Mouse (Mus musculus): ENCODE measurements around the gene AI661453. TPM values are rescaled to one million over a fixed set of nuclear protein-coding genes. Genes with fewer than 3 reads are reported as not detected.
A peak's percentile ranks its signal among the peaks of the same experiment; 100 is the strongest.

AI661453 gene
- polyA plus RNA-seq, 1 experiment from 2014 or later: 0.76 TPM

DNA sequence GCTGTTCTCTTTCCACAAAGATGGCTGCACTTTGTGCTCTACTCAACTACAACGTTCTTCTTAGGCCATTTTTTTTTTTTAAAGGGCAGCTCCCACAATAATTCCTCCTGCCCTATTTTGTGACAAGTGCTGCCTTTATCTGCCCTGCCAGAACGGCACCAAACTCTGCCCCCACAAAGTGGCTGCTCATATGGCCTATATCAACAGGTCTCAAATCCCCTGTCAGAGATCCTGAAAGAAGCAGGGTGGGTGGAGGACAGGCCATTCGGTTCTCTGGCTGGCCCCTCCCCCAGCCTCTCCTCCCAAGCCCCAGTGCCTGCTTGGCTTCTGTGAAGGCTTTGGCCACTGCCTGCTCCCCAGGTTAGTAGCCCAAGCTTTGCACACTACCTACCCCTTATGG, 48.6 kb downstream of the AI661453 start:
- peaks cover 24% of the 10 kb centered on the region for H3K36me3 ChIP-seq (ENCODE audit: control insufficient read depth, insufficient read depth, low read length)
- no peaks in the 10 kb centered on the region for H3K9me3 ChIP-seq (ENCODE audit: control insufficient read depth, low read length)
- 6% methylated on average over 3 of the region's 3 CpGs for WGBS
- H3K9ac ChIP-seq (ENCODE audit: low read length): no peak overlapping the region
- no peak overlapping the region for H3K4me2 ChIP-seq (ENCODE audit: low read length)
- peaks cover 21% of the 10 kb centered on the region in 2 experiments for H3K4me1 ChIP-seq (ENCODE audit: control insufficient read depth in 2 of 2, insufficient read depth in 2 of 2, low read length in 2 of 2)
- no peak for ATAC-seq (ENCODE audit: insufficient number of reproducible peaks, insufficient read depth, low FRiP score, low read depth)
- H3K4me3 ChIP-seq (ENCODE audit: control insufficient read depth in 1 of 2, insufficient read depth in 1 of 2, low read depth in 1 of 2, low read length in 2 of 2): no peak overlapping the region
- no peaks in the 10 kb centered on the region for H3K27me3 ChIP-seq (ENCODE audit: control insufficient read depth, insufficient read depth, low read length)
- H3K27ac ChIP-seq (replicated peaks in 1 of 2; ENCODE audit: control insufficient read depth in 1 of 2, insufficient read depth in 1 of 2, low read depth in 2 of 2, low read length in 2 of 2): peak overlapping the region in 1 of 2 experiments; percentile 58; a peak in 3 of 4 replicates

DNA sequence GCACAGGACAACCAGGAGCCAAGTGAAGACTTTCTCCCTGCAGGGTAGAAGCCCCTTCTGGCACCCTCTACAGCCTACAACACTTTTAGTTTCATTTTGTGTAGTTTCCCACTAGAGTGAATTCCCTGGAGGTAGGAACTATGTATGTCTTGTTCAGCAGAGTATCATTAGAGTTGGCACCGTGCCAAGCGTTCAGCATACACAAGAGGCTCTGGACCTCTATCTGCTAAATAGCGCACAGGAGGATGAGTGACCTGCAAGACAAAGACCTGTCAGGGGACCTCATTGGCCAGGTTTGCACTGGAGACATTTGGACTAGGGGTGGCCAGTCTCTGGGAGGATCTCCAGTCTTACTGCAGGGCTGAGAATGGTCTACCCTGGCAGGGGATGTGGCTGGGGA, 49.4 kb downstream of the AI661453 start:
- Histone ChIP-seq H3K9me3 (ENCODE audit: control insufficient read depth, low read length) (no peaks in the 10 kb centered on the region), H3K4me3 (ENCODE audit: control insufficient read depth in 1 of 2, insufficient read depth in 1 of 2, low read depth in 1 of 2, low read length in 2 of 2) (no peak overlapping the region), H3K36me3 (ENCODE audit: control insufficient read depth, insufficient read depth, low read length) (peaks cover 32% of the 10 kb centered on the region), H3K4me1 (ENCODE audit: control insufficient read depth in 2 of 2, insufficient read depth in 2 of 2, low read length in 2 of 2) (peaks cover 17 to 20% of the 10 kb centered on the region in 2 experiments), H3K27me3 (ENCODE audit: control insufficient read depth, insufficient read depth, low read length) (no peaks in the 10 kb centered on the region), H3K27ac (replicated peaks in 1 of 2; ENCODE audit: control insufficient read depth in 1 of 2, insufficient read depth in 1 of 2, low read depth in 2 of 2, low read length in 2 of 2) (0 out of 4 replicates have a peak overlapping the region, but pooled peaks of 1 of the 2 experiments have one; percentile 19), H3K9ac (ENCODE audit: low read length) (no peak overlapping the region), H3K4me2 (ENCODE audit: low read length) (no peak overlapping the region)
- ATAC-seq (ENCODE audit: insufficient number of reproducible peaks, insufficient read depth, low FRiP score, low read depth): no peak
- WGBS: 57% methylated on average over 3 of the region's 3 CpGs

DNA sequence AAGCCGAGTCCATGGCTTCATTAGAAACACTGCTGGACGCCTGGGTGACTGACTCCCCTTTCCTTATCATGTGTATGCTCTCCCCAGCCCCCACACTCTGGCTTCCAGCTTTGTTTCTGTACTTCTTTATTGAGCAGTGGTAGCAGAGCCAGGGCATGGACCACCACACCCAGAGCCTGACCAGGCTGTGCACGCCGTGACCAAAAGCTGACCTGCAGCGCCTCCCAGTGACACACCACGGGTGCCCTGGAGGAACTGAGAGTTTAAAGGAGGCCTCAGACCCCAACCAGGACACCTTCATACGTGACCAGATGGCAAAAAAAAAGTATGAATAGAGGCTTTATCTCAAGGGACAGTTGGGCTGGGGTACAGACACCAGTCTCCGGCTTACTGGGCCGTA, 54.4 kb downstream of the AI661453 start:
- ATAC-seq (ENCODE audit: insufficient number of reproducible peaks, insufficient read depth, low FRiP score, low read depth): no peak
- Histone ChIP-seq H3K4me2 (ENCODE audit: low read length) (no peak overlapping the region), H3K27ac (replicated peaks in 1 of 2; ENCODE audit: control insufficient read depth in 1 of 2, insufficient read depth in 1 of 2, low read depth in 2 of 2, low read length in 2 of 2) (no peak overlapping the region), H3K9me3 (ENCODE audit: control insufficient read depth, low read length) (no peaks in the 10 kb centered on the region), H3K27me3 (ENCODE audit: control insufficient read depth, insufficient read depth, low read length) (no peaks in the 10 kb centered on the region), H3K4me3 (ENCODE audit: control insufficient read depth in 1 of 2, insufficient read depth in 1 of 2, low read depth in 1 of 2, low read length in 2 of 2) (no peak overlapping the region), H3K36me3 (ENCODE audit: control insufficient read depth, insufficient read depth, low read length) (peaks cover 82% of the 10 kb centered on the region), H3K9ac (ENCODE audit: low read length) (no peak overlapping the region), H3K4me1 (ENCODE audit: control insufficient read depth in 2 of 2, insufficient read depth in 2 of 2, low read length in 2 of 2) (peaks cover 2 to 5% of the 10 kb centered on the region in 2 experiments; a peak in 2 of 4 replicates)
- WGBS: 75% methylated on average over 9 of the region's 9 CpGs

DNA sequence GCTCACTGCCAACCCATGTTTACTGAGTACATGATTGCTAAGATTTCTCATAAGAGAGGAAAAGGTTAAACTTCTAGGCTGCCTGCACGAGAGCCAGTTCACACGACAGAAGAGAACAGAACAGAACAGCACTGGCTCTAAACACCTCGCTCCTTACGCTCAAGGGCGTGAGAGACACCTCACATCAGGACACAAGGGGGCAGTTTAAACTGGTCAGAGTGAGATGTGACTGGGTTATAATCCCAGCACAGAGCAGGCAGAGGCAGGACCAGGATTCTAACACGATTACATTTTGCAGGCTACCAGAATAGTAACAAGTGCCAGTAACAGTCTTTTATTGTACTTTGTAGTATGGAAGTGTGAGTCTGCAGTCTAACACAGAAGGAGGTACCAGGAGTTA, 56.3 kb downstream of the AI661453 start:
- H3K9me3 ChIP-seq (ENCODE audit: control insufficient read depth, low read length): no peaks in the 10 kb centered on the region
- no peak overlapping the region for H3K27ac ChIP-seq (replicated peaks in 1 of 2; ENCODE audit: control insufficient read depth in 1 of 2, insufficient read depth in 1 of 2, low read depth in 2 of 2, low read length in 2 of 2)
- H3K9ac ChIP-seq (ENCODE audit: low read length): no peak overlapping the region
- no peaks in the 10 kb centered on the region for H3K27me3 ChIP-seq (ENCODE audit: control insufficient read depth, insufficient read depth, low read length)
- peaks cover 98% of the 10 kb centered on the region for H3K36me3 ChIP-seq (ENCODE audit: control insufficient read depth, insufficient read depth, low read length)
- H3K4me1 ChIP-seq (ENCODE audit: control insufficient read depth in 2 of 2, insufficient read depth in 2 of 2, low read length in 2 of 2): no peaks in the 10 kb centered on the region
- H3K4me2 ChIP-seq (ENCODE audit: low read length): no peak overlapping the region
- no peak for ATAC-seq (ENCODE audit: insufficient number of reproducible peaks, insufficient read depth, low FRiP score, low read depth)
- 69% methylated on average over 6 of the region's 6 CpGs for WGBS
- no peak overlapping the region for H3K4me3 ChIP-seq (ENCODE audit: control insufficient read depth in 1 of 2, insufficient read depth in 1 of 2, low read depth in 1 of 2, low read length in 2 of 2)

DNA sequence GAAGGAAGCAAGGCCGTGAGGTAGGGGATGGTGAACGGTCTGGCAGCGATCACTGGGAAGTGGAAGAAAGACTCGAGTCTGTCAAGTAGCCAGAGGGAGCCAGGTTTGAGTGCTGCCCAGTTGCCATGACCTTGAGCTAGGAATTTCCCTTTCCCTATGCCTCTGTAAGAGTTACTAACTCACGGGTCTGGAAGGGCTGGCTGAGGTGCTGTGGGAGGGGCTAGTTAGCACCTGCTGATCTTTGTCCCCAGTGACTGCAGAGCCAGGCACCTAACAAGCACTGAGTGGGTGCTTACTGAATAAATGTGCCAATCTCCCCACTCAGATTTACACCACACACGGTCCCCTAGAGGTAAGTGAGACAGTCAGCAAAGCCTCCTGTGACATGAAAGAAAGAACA, 57.2 kb downstream of the AI661453 start:
- H3K27ac ChIP-seq (replicated peaks in 1 of 2; ENCODE audit: control insufficient read depth in 1 of 2, insufficient read depth in 1 of 2, low read depth in 2 of 2, low read length in 2 of 2): no peak overlapping the region
- H3K4me2 ChIP-seq (ENCODE audit: low read length): no peak overlapping the region
- no peaks in the 10 kb centered on the region for H3K9me3 ChIP-seq (ENCODE audit: control insufficient read depth, low read length)
- H3K4me1 ChIP-seq (ENCODE audit: control insufficient read depth in 2 of 2, insufficient read depth in 2 of 2, low read length in 2 of 2): no peaks in the 10 kb centered on the region
- H3K9ac ChIP-seq (ENCODE audit: low read length): no peak overlapping the region
- ATAC-seq (ENCODE audit: insufficient number of reproducible peaks, insufficient read depth, low FRiP score, low read depth): no peak
- no peak overlapping the region for H3K4me3 ChIP-seq (ENCODE audit: control insufficient read depth in 1 of 2, insufficient read depth in 1 of 2, low read depth in 1 of 2, low read length in 2 of 2)
- 85% methylated on average over 6 of the region's 6 CpGs for WGBS
- H3K27me3 ChIP-seq (ENCODE audit: control insufficient read depth, insufficient read depth, low read length): no peaks in the 10 kb centered on the region
- H3K36me3 ChIP-seq (ENCODE audit: control insufficient read depth, insufficient read depth, low read length): peaks cover 96% of the 10 kb centered on the region

DNA sequence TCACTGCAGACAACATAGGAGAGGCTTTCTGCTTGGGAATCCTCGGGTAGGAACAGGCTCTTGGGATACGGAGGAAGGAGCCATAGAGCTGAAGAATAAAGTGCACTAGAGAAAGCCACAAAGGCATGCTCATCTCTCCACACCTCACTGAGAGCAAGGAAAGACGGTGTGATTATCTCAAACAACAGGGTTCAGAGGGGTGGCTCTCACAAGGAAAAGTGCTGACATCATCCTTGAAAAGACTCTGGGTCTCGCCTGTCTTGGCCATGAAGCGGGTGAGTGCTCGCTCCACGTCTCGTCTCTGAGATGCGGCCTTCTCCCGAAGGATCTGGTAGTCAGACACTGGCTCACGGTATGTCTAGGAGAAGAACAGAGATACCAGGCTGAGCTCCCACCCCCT, 57.7 kb downstream of the AI661453 start:
- Histone ChIP-seq H3K27me3 (ENCODE audit: control insufficient read depth, insufficient read depth, low read length) (no peaks in the 10 kb centered on the region), H3K9me3 (ENCODE audit: control insufficient read depth, low read length) (no peaks in the 10 kb centered on the region), H3K4me3 (ENCODE audit: control insufficient read depth in 1 of 2, insufficient read depth in 1 of 2, low read depth in 1 of 2, low read length in 2 of 2) (no peak overlapping the region), H3K36me3 (ENCODE audit: control insufficient read depth, insufficient read depth, low read length) (peaks cover 96% of the 10 kb centered on the region), H3K4me2 (ENCODE audit: low read length) (no peak overlapping the region), H3K27ac (replicated peaks in 1 of 2; ENCODE audit: control insufficient read depth in 1 of 2, insufficient read depth in 1 of 2, low read depth in 2 of 2, low read length in 2 of 2) (no peak overlapping the region), H3K9ac (ENCODE audit: low read length) (no peak overlapping the region), H3K4me1 (ENCODE audit: control insufficient read depth in 2 of 2, insufficient read depth in 2 of 2, low read length in 2 of 2) (no peaks in the 10 kb centered on the region)
- ATAC-seq (ENCODE audit: insufficient number of reproducible peaks, insufficient read depth, low FRiP score, low read depth): no peak
- 81% methylated on average over 11 of the region's 11 CpGs for WGBS

DNA sequence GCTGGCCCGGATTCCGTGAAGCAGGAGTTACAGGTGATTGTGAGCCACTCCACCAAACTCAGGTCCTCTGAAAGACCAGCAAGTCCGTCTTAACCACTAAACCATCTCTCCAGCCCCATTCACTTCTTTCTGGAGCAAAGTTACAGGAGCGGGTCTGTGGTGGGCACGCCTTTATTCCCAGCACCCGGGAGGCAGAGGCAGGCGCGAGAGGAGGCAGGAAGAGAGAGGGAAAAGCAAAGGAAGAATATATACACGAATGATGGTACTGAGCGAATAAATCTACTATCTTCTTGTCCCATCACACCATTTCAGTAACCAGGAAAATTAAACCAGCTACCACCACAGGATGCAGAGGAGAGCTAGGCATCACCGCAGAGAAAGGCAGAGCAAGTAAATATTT, 65.1 kb downstream of the AI661453 start:
- no peak for ATAC-seq (ENCODE audit: insufficient number of reproducible peaks, insufficient read depth, low FRiP score, low read depth)
- no peaks in the 10 kb centered on the region for H3K9me3 ChIP-seq (ENCODE audit: control insufficient read depth, low read length)
- peak overlapping the region; percentile 73 to 85 for H3K4me3 ChIP-seq (ENCODE audit: control insufficient read depth in 1 of 2, insufficient read depth in 1 of 2, low read depth in 1 of 2, low read length in 2 of 2)
- 7% methylated on average over 11 of the region's 11 CpGs for WGBS
- peaks cover 17 to 19% of the 10 kb centered on the region in 2 experiments for H3K4me1 ChIP-seq (ENCODE audit: control insufficient read depth in 2 of 2, insufficient read depth in 2 of 2, low read length in 2 of 2)
- peak overlapping the region; percentile 89 for H3K9ac ChIP-seq (ENCODE audit: low read length)
- H3K4me2 ChIP-seq (ENCODE audit: low read length): peak overlapping the region; percentile 93
- peaks cover 42% of the 10 kb centered on the region for H3K36me3 ChIP-seq (ENCODE audit: control insufficient read depth, insufficient read depth, low read length)
- no peak overlapping the region for H3K27ac ChIP-seq (replicated peaks in 1 of 2; ENCODE audit: control insufficient read depth in 1 of 2, insufficient read depth in 1 of 2, low read depth in 2 of 2, low read length in 2 of 2)
- H3K27me3 ChIP-seq (ENCODE audit: control insufficient read depth, insufficient read depth, low read length): no peaks in the 10 kb centered on the region
